Mouse (Mus musculus): Measurements from ENCODE around the gene Nfia.

Gene Nfia

DNA sequence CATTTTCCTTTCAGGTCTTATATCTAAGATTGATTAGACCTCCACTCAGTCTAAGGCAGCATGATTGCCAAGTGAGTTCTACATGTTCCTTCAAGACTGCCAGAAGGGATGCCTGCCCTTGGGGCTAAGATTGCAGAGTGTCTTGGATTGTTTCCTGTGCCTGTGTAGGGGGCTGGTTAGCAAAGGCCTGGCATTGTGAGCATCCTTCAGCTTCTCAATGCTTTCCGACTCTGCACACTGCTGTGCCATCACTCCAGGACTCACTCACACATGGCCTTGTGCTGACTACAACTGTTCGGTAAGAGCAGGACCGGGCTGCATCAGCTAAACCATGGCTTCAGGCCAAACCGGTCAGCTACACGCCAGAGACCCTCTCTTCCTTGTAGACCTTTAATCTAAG is 229.7 kb downstream of the Nfia start:
- DNase-seq (ENCODE audit: low spot score in 2 of 2) = no peak

DNA sequence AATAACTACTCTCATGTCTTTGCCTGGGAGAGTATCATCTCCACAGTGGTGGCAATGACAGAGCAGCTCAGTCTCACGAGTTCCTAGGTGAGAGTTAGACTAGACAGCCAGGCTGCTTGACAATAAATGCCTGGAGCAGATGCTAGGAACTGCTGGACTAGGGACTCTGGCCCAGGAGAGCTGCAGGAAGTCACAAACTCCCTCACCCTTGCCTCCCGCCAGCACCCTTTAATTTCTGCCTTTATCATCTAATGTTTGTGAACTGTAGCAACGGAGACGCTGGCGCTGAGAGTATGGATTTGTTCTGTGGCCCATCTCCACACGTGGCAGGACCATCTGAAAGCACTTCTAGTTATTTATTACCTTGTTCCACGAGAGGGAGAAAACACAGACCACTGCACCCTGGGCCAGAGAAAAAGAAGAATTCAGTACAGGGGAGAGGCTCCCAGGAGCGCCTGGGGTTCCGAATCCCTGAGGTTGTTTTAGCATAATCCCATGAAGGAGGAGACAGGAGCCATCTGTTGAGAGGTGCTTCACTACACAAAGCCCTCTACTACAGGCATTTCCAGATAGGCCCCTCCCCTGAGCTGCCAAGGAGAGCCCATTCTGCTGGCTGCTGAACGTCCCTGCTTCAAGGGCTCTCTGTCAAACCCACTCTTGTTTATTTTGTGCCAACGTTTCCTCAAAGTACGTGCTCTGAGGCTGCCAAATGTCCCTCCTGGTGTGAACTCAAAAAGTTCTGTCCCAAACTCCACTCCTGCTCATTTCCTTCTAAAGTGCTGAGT is 231.0 kb downstream of the Nfia start:
- DNase-seq (ENCODE audit: low spot score in 2 of 2) = no peak

- DNase-seq (ENCODE audit: low spot score in 2 of 2) = peak; percentile 33 to 34
Observed at GRCm38 (mm10) chr4:98004108-98004625, 231.6 kb downstream of the Nfia start.

DNA sequence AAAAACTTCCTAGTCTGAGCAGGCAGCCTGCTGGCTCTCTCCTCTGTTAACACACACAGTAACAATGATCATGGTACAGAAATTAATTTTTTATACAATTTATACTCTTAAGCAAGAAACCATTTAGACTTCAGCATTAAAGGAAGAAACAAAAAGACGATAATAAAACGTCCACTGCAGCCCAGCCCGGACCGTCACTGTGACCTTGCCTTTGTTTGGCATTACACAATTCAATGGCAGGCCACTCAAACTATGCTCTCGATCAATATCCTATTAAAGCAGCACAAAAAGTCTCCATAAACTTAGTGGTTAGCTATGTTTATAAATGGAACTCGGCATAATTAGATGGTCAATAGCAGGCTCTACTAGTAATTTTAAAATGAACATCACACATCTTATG is 232.5 kb downstream of the Nfia start:
- DNase-seq (ENCODE audit: low spot score in 2 of 2) = no peak

DNA sequence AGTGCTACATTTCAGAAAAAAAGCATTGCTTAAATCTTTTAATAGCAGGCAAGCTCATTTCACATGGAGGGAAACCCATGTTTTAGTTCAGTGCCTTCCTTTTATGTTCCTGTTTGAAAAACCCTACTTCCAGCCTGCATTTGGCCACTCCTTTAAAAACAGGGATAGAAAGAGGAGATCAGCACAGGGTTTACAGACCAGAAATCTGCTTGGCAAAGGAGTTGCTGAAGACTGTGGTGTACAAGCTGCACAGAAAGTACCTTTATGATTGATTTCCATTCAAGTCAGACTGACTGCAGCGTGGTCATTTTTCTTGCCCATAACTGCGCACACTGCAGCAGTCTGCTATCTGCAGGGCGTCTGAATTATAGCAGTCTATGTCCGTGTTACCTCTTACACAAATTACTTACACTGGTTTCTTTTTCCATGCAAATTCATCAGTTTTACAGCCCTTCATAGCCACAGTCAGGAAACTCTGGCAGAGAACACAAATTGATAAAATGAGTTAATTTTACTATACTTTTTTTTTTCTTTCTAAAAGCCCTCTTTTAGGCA is 236.4 kb downstream of the Nfia start:
- no peak for DNase-seq (ENCODE audit: low spot score in 2 of 2)

DNA sequence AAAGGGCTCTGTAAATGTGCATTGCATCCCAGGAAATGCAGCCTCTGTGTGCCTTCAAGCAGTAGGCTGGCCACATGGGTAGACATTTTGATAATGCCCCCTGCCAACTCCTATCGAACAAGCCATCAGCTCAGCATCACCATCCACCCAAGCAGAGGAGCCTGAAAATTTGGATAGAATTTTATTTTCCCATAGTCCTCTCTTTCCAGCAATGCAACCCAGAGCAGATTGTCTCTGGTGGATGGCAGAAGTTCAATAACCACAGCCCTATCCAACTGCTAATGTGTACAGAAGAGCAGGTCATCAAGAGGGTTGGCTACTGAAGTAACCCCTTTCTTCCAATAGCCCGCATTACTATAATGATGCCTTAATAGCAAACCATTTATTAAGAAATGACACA is 237.4 kb downstream of the Nfia start:
- no peak for DNase-seq (ENCODE audit: low spot score in 2 of 2)

- DNase-seq (ENCODE audit: low spot score in 2 of 2) = no peak
Observed at GRCm38 (mm10) chr4:98019811-98020210, 247.3 kb downstream of the Nfia start.

DNA sequence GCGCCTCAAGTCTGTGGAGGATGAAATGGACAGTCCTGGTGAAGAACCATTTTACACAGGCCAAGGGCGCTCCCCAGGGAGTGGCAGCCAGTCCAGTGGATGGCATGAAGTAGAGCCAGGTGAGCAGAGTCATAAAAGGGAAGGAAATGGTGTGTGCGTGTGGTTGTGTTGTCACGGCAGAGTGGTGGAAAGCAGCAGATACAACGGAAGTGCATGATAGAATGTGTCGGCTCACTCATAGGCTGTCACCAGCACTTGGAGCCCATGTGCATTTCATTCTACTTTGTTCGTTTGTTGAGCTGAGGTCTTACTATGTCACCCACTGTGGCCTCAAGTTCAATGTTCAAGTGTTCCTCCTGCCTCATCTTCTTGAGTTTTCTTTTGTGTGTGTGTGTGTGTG is 248.3 kb downstream of the Nfia start:
- no peak for DNase-seq (ENCODE audit: low spot score in 2 of 2)

GRCm38 (mm10) chr4:98023245-98023792 is 250.8 kb downstream of the Nfia start:
- no peak for DNase-seq (ENCODE audit: low spot score in 2 of 2)

DNA sequence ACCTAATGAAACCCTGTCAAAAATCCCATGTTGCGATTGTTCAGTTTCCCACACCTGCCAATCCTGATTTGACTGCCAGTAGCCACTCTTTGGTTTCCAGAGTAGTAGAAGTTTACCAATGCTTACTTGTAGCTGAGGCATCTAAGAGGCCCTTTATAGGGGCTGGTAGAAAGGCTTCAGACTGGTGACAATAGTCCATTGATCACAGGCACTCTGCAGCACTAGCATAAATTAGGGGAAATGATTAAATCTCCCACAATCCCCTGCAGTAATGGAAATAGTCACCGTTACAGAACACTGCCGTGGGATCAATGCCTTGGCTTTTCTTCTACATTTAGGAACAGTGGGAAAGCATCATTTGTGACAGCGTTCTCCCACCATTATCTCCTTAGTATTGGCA is 254.9 kb downstream of the Nfia start:
- DNase-seq (ENCODE audit: low spot score in 2 of 2) = no peak

DNA sequence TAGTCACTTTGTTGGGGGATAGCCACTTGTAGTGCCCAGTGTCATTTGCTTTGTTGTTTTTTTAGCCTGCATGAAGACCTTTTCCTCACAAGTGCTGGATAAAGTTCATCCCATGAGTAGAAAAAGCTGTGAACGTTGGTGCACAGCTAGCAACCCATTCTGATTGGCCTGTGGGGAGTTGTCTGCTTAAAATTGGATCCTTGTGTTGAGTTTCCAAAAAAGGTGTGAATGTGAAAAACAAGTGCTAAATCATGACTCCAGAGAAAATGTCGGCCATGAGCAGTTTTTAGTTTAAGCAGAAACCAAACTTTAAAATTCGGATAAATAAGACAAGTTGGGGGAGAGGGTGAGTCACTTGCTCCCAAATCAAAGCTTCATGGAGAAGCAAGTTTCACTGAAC is 259.3 kb downstream of the Nfia start:
- DNase-seq (ENCODE audit: low spot score in 2 of 2) = no peak

DNA sequence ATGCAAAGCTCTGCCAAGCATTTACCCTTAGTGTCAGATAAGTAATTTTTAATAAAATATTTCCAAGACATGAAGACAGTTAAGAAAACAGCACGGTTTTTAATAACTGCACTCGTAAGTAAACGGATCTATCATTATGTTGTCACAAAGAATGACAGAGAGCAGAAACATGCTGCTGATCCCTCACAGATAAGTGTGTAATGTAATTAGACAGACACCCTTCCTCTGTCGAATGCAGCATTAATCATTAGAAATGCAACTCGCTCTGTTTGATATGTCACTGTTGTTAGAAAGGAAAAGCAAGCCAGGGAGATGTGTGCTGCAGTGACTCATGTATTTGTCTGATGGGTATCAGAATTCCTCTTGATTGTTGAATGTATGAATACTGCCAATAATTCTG is 259.8 kb downstream of the Nfia start:
- DNase-seq (ENCODE audit: low spot score in 2 of 2) = no peak

DNA sequence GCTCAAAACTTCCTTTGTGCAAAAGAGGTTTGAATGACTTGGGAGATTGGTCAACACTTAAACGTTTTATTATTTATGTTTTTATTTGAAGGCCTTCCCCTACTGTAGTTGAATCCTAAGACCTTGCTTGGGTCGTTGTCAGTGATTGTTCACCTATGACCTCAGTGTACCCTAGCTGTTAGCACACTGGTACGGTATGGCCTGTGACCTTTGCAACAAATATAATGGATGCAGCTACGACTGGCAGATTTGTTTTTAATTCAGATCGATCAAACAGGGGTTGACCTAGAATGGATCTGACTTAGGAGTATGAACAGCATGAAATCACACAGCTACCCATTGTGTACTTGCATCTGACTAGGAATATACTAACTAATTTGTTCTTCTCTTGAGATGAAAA is 266.6 kb downstream of the Nfia start:
- DNase-seq (ENCODE audit: low spot score in 2 of 2) = no peak

DNA sequence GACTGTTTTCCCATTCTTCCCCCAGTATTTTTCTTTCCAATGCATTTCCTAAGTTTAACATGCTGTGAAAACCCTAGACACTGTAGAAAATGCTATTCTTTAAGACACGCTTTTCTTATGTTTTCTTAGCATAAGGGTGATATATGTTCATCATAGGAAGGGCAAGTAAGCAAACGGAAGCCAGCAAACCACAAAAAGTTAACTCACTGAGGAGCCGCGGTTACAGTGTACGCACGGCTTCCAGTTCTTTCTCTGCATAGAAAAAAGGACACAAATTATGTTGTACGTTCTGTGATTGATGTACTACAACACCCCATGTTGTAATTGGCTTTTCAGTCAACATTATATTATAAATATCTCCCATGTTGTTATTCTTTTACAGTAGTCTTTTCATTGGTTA is 267.6 kb downstream of the Nfia start:
- DNase-seq (ENCODE audit: low spot score in 2 of 2) = no peak

GRCm38 (mm10) chr4:98044611-98045010 is 272.1 kb downstream of the Nfia start:
- no peak for DNase-seq (ENCODE audit: low spot score in 2 of 2)

- no peak for DNase-seq (ENCODE audit: low spot score in 2 of 2)
Observed at GRCm38 (mm10) chr4:98047369-98047768, 274.8 kb downstream of the Nfia start.

DNA sequence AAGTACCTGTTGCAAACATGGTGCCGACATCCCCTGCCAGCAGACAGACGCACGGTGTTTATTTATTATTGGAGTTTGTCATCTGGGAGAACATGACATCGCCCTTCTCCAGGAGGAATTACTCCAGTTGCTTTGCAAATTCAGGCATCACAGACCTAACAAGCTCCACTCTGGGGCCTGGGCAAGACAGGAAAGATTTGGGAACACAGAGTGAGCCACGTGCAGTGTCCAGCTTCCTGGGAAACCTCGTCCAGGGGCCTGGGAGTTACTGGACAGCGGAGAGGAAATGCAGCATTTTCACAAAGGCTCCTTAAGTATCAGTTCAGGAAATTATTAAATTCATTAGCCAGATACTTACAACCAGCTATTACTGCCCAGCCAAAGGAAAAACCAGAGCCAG is 277.1 kb downstream of the Nfia start:
- DNase-seq (ENCODE audit: low spot score in 2 of 2) = no peak

GRCm38 (mm10) chr4:98050003-98050620 is 277.6 kb downstream of the Nfia start:
- DNase-seq (ENCODE audit: low spot score in 2 of 2) = no peak

GRCm38 (mm10) chr4:98050781-98051180 is 278.2 kb downstream of the Nfia start:
- DNase-seq (ENCODE audit: low spot score in 2 of 2) = no peak

GRCm38 (mm10) chr4:98051326-98051725 is 278.8 kb downstream of the Nfia start:
- no peak for DNase-seq (ENCODE audit: low spot score in 2 of 2)

DNA sequence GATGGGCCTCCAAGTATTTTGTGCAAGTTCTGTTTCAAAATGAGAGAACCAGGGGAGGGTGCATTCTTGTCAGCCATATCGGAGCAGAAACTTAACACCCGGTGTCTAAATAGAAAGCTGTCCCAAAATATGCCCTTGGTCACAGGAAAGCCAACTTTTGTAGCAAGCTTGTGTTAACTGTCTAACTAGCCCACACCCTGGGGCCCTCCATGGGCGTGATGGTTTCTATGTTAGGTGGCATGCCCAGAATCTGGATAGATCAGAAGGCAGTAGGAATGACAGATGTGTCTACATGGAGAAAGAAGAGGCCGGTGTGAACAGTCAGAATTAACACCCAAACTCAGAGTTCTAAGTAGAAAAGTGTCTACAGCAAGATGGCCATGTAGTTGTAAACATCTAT is 282.5 kb downstream of the Nfia start:
- DNase-seq (ENCODE audit: low spot score in 2 of 2) = no peak

- DNase-seq (ENCODE audit: low spot score in 2 of 2) = no peak
Observed at GRCm38 (mm10) chr4:98056396-98057020, 284.0 kb downstream of the Nfia start.

Measured in frontal cortex, postnatal 25 days (tissue).